Mouse (Mus musculus) thymus, adult 2 months (tissue): Measurements from ENCODE around the gene Them7.

ENCODE experiments used
- CTCF ChIP-seq: fragments of 200-500 bp; IDR thresholded peaks from 2 replicates; pipeline ENCODE4 v1.5.1; 2012; ENCODE audit warnings: mild to moderate bottlenecking, control low read depth, low read length, moderate library complexity, borderline replicate concordance; ENCODE audit not compliant: control insufficient read depth, poor library complexity, insufficient read depth; ENCODE audit errors: extremely low read depth
- POLR2A ChIP-seq: fragments of 200-500 bp; IDR thresholded peaks from 2 replicates; pipeline ENCODE4 v1.6.1; 2012; ENCODE audit warnings: mild to moderate bottlenecking, low read length, control low read depth, moderate library complexity; ENCODE audit not compliant: control insufficient read depth, poor library complexity, insufficient read depth; ENCODE audit errors: extremely low read depth

- TF ChIP-seq POLR2A (no peak), CTCF (no peak)
Observed at GRCm38 (mm10) chr2:105337171-105337875, 113.2 kb downstream of the Them7 start.
